Mouse (Mus musculus): ENCODE results near the gene Kcnip1. TPM values are rescaled to one million over a fixed set of nuclear protein-coding genes. Genes with fewer than 3 reads are reported as not detected.

Kcnip1 gene
- polyA plus RNA-seq, 1 experiment, result not detected

DNA sequence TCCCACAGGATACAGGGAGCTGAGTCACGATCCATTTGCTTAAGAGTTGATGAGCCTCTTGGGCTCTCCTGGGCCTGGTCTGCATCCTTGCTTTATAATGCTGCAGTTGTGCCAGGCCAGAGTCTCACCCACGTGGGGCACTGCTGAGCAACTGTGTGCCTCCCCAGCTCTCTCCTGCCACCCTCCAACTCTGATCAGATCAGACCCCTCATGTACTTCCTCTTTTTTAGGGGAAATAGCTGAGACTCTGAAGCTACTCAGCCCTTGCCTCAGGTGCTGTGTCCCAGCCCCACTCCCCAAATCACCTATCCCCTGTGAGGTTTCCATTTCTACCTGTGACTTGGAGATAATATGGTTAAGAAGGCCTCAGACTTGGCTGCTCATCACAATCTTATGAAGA is 27.6 kb downstream of the Kcnip1 start:
- no peak for DNase-seq
- no peaks in the 10 kb centered on the region for H3K4me1 ChIP-seq (ENCODE audit: control insufficient read depth, insufficient read depth, low read length)
- no peaks in the 10 kb centered on the region for H3K27me3 ChIP-seq (replicated peaks; ENCODE audit: control insufficient read depth, insufficient read depth, low read length)
- TF ChIP-seq CTCF (conservative IDR thresholded peaks at IDR 0.05; ENCODE audit: insufficient read depth, insufficient read length, low read depth, low read length) (no peak), POLR2A (IDR thresholded peaks at IDR 0.05; ENCODE audit: low read depth, low read length) (no peak)
- WGBS, result 62% methylated on average over 2 of the region's 2 CpGs
- H3K36me3 ChIP-seq (ENCODE audit: control insufficient read depth, insufficient read depth, low read length), result no peaks in the 10 kb centered on the region
- H3K27ac ChIP-seq (ENCODE audit: insufficient read depth, low read depth, low read length), result no peak overlapping the region
- no peak overlapping the region for H3K4me3 ChIP-seq (ENCODE audit: insufficient read depth, low read depth, low read length)

- H3K4me1 ChIP-seq (ENCODE audit: control insufficient read depth, insufficient read depth, low read length), result no peaks in the 10 kb centered on the region
- no peaks in the 10 kb centered on the region for H3K27me3 ChIP-seq (replicated peaks; ENCODE audit: control insufficient read depth, insufficient read depth, low read length)
- no peak for TF ChIP-seq CTCF (conservative IDR thresholded peaks at IDR 0.05; ENCODE audit: insufficient read depth, insufficient read length, low read depth, low read length)
- no peak for TF ChIP-seq POLR2A (IDR thresholded peaks at IDR 0.05; ENCODE audit: low read depth, low read length)
- H3K27ac ChIP-seq (ENCODE audit: insufficient read depth, low read depth, low read length), result no peak within 1 kb of the TSS
- peak within 1 kb of the TSS; percentile 32; the same call in 1 of the 2 replicates for H3K4me3 ChIP-seq (ENCODE audit: insufficient read depth, low read depth, low read length)
- DNase-seq, result peak; percentile 18
- WGBS, result 17% methylated on average over 6 of the region's 6 CpGs
- H3K36me3 ChIP-seq (ENCODE audit: control insufficient read depth, insufficient read depth, low read length), result no peaks in the 10 kb centered on the region
Measured at GRCm38 (mm10) chr11:33962688-33963407, 30.1 kb downstream of the Kcnip1 start, which contains the start of gene Kcnmb1. Gene Kcnmb1 (plus strand): TSS chr11:33963013.

DNA sequence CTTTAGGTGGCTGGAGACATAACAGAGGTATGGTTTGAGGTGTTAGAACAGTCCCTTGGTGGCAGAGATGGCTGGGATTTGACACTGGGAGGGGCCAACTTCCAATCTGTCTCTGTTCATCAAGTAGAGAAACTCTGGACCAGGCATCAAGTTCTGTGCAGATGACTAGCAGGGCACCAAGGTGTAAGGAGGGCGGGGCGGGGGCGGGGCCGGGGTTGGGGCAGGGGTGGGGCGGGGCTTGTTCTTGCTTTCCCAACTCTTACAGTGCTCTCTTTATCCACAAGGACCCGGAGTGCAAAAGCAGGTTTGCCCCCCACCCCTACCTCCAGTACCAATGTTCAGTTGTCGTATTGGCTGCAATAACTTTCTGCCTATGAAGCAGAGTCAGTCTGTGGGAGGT is 30.8 kb downstream of the Kcnip1 start:
- 46% methylated on average over 7 of the region's 7 CpGs for WGBS
- TF ChIP-seq POLR2A (IDR thresholded peaks at IDR 0.05; ENCODE audit: low read depth, low read length) (no peak), CTCF (conservative IDR thresholded peaks at IDR 0.05; ENCODE audit: insufficient read depth, insufficient read length, low read depth, low read length) (no peak)
- H3K27ac ChIP-seq (ENCODE audit: insufficient read depth, low read depth, low read length), result no peak overlapping the region
- H3K36me3 ChIP-seq (ENCODE audit: control insufficient read depth, insufficient read depth, low read length), result no peaks in the 10 kb centered on the region
- no peak overlapping the region for H3K4me3 ChIP-seq (ENCODE audit: insufficient read depth, low read depth, low read length)
- H3K4me1 ChIP-seq (ENCODE audit: control insufficient read depth, insufficient read depth, low read length), result no peaks in the 10 kb centered on the region
- H3K27me3 ChIP-seq (replicated peaks; ENCODE audit: control insufficient read depth, insufficient read depth, low read length), result no peaks in the 10 kb centered on the region
- no peak for DNase-seq

DNA sequence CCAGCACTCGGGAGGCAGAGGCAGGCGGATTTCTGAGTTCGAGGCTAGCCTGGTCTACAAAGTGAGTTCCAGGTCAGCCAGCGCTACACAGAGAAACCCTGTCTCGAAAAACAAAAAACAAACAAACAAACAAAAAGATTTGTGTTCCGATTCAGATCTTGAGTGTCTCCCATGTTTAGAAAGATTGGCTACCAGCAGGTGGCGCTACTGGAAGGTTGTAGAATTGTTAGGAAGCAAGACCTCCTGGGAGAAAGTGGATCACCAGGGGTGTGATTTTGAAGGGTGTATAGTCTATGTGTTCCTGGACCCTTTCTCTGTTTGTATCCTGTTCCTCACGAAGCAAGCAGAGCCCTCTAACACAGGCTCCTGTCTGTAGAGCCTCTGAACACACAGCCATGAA is 34.2 kb downstream of the Kcnip1 start:
- H3K4me3 ChIP-seq (ENCODE audit: insufficient read depth, low read depth, low read length), result no peak overlapping the region
- H3K27me3 ChIP-seq (replicated peaks; ENCODE audit: control insufficient read depth, insufficient read depth, low read length), result no peaks in the 10 kb centered on the region
- TF ChIP-seq POLR2A (IDR thresholded peaks at IDR 0.05; ENCODE audit: low read depth, low read length) (no peak), CTCF (conservative IDR thresholded peaks at IDR 0.05; ENCODE audit: insufficient read depth, insufficient read length, low read depth, low read length) (0 out of 2 replicates have a peak, but pooled peaks have one; percentile 10)
- 85% methylated on average over 8 of the region's 8 CpGs for WGBS
- peak; percentile 21 for DNase-seq
- H3K27ac ChIP-seq (ENCODE audit: insufficient read depth, low read depth, low read length), result no peak overlapping the region
- H3K36me3 ChIP-seq (ENCODE audit: control insufficient read depth, insufficient read depth, low read length), result no peaks in the 10 kb centered on the region
- H3K4me1 ChIP-seq (ENCODE audit: control insufficient read depth, insufficient read depth, low read length), result no peaks in the 10 kb centered on the region

- H3K36me3 ChIP-seq (ENCODE audit: control insufficient read depth, insufficient read depth, low read length), result no peaks in the 10 kb centered on the region
- no peaks in the 10 kb centered on the region for H3K4me1 ChIP-seq (ENCODE audit: control insufficient read depth, insufficient read depth, low read length)
- 81% methylated on average over 6 of the region's 6 CpGs for WGBS
- no peak for DNase-seq
- no peaks in the 10 kb centered on the region for H3K27me3 ChIP-seq (replicated peaks; ENCODE audit: control insufficient read depth, insufficient read depth, low read length)
- no peak overlapping the region for H3K4me3 ChIP-seq (ENCODE audit: insufficient read depth, low read depth, low read length)
- no peak overlapping the region for H3K27ac ChIP-seq (ENCODE audit: insufficient read depth, low read depth, low read length)
- no peak for TF ChIP-seq POLR2A (IDR thresholded peaks at IDR 0.05; ENCODE audit: low read depth, low read length)
- TF ChIP-seq CTCF (conservative IDR thresholded peaks at IDR 0.05; ENCODE audit: insufficient read depth, insufficient read length, low read depth, low read length), result no peak
Measured at GRCm38 (mm10) chr11:33957595-33957994, 35.4 kb downstream of the Kcnip1 start.

DNA sequence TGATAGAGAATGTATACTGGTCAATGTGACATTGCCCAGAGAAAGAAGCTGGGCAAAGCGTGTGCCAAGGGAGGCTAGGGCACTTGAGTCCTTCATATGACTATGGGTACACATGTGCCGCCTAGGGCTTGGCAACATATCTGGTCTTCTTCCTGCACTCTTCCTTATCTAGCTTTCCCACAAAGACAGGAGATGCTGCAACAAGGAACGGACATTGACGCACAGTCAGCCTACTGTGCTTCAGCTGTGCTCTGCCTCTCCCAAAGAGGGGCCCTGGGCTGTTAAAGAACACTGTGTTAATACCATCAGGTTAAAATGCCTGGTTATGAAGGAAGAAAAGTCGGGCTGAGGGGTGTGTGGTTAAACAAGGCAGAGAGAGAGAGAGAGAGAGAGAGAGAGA is 36.3 kb downstream of the Kcnip1 start:
- no peaks in the 10 kb centered on the region for H3K36me3 ChIP-seq (ENCODE audit: control insufficient read depth, insufficient read depth, low read length)
- H3K4me1 ChIP-seq (ENCODE audit: control insufficient read depth, insufficient read depth, low read length), result no peaks in the 10 kb centered on the region; the same call in 1 of the 2 replicates
- H3K27ac ChIP-seq (ENCODE audit: insufficient read depth, low read depth, low read length), result no peak overlapping the region
- TF ChIP-seq POLR2A (IDR thresholded peaks at IDR 0.05; ENCODE audit: low read depth, low read length) (no peak), CTCF (conservative IDR thresholded peaks at IDR 0.05; ENCODE audit: insufficient read depth, insufficient read length, low read depth, low read length) (no peak)
- 78% methylated on average over 5 of the region's 5 CpGs for WGBS
- no peaks in the 10 kb centered on the region for H3K27me3 ChIP-seq (replicated peaks; ENCODE audit: control insufficient read depth, insufficient read depth, low read length)
- H3K4me3 ChIP-seq (ENCODE audit: insufficient read depth, low read depth, low read length), result no peak overlapping the region
- DNase-seq, result no peak

- no peak overlapping the region for H3K27ac ChIP-seq (ENCODE audit: insufficient read depth, low read depth, low read length)
- no peaks in the 10 kb centered on the region for H3K27me3 ChIP-seq (replicated peaks; ENCODE audit: control insufficient read depth, insufficient read depth, low read length)
- TF ChIP-seq POLR2A (IDR thresholded peaks at IDR 0.05; ENCODE audit: low read depth, low read length) (no peak), CTCF (conservative IDR thresholded peaks at IDR 0.05; ENCODE audit: insufficient read depth, insufficient read length, low read depth, low read length) (no peak)
- H3K36me3 ChIP-seq (ENCODE audit: control insufficient read depth, insufficient read depth, low read length), result no peaks in the 10 kb centered on the region
- 75% methylated on average over 4 of the region's 4 CpGs for WGBS
- no peak overlapping the region for H3K4me3 ChIP-seq (ENCODE audit: insufficient read depth, low read depth, low read length)
- DNase-seq, result no peak
- no peaks in the 10 kb centered on the region; the same call in 1 of the 2 replicates for H3K4me1 ChIP-seq (ENCODE audit: control insufficient read depth, insufficient read depth, low read length)
Measured at GRCm38 (mm10) chr11:33955982-33956381, 37.0 kb downstream of the Kcnip1 start.
